Mouse (Mus musculus): ENCODE measurements at regions not wholly inside any gene's neighbourhood (a gene's known extent, or its start where the extent isn't known, plus 50 kb on each side); places are given as distances from the start of the nearest gene placed in this dataset.
A peak's percentile ranks its signal among the peaks of the same experiment; 100 is the strongest.

DNA sequence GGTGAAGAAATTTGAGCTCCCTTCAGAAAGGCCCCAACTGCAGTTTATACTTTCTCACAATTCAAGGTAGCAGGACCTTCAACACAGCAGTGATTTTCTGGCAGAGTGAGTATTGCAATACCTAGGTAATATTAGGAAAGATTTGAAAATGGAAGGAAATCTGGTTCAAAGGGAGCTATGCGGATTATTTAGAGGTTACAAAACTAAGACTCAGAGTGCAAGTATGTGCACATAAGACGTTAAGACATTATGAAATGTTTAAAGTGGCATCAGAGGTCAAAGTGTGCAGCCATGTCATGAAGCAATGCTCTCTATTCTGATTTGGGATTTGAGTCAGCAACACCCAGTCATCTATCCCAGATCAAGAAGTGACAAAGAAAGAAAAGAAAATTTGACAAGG lies 164.6 kb downstream of the Ptn start:
- no peaks in the 10 kb centered on the region for H3K9me3 ChIP-seq
- H3K27me3 ChIP-seq, result no peaks in the 10 kb centered on the region
- H3K36me3 ChIP-seq (replicated peaks), result no peaks in the 10 kb centered on the region
- no peak overlapping the region for H3K4me2 ChIP-seq
- peak overlapping the region; percentile 63 for H3K27ac ChIP-seq
- H3K4me3 ChIP-seq (replicated peaks), result no peak overlapping the region
- H3K9ac ChIP-seq, result no peak overlapping the region
- WGBS, result 32% methylated on average over 2 of the region's 2 CpGs
- ATAC-seq (ENCODE audit: low FRiP score), result peak; percentile 30
- H3K4me1 ChIP-seq, result peaks cover 14% of the 10 kb centered on the region

DNA sequence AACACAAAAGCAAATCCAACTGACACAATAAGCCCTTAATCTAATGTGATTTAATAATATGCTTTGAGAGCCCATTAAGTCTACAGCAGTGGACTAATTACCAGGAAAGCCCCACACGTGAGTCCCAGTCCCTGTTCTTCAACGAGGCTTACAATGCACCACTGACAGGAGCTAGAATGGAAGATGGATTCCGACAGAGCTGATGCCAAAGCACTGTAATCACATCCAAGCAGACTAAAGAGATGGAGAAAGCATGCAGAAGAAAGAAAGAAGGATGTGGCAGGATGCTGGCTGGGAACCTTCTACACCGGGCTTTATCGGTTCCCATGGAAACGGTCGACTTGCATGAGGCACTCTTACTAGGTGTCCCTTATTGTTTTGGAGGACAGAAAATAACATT lies 165.1 kb downstream of the Ptn start:
- H3K4me3 ChIP-seq (replicated peaks), result no peak overlapping the region
- H3K27ac ChIP-seq, result peak overlapping the region; percentile 63
- no peak overlapping the region for H3K4me2 ChIP-seq
- WGBS, result 14% methylated on average over 7 of the region's 7 CpGs
- H3K4me1 ChIP-seq, result peaks cover 14% of the 10 kb centered on the region
- no peaks in the 10 kb centered on the region for H3K36me3 ChIP-seq (replicated peaks)
- no peaks in the 10 kb centered on the region for H3K27me3 ChIP-seq
- H3K9me3 ChIP-seq, result no peaks in the 10 kb centered on the region
- peak; percentile 96 for ATAC-seq (ENCODE audit: low FRiP score)
- H3K9ac ChIP-seq, result no peak overlapping the region

DNA sequence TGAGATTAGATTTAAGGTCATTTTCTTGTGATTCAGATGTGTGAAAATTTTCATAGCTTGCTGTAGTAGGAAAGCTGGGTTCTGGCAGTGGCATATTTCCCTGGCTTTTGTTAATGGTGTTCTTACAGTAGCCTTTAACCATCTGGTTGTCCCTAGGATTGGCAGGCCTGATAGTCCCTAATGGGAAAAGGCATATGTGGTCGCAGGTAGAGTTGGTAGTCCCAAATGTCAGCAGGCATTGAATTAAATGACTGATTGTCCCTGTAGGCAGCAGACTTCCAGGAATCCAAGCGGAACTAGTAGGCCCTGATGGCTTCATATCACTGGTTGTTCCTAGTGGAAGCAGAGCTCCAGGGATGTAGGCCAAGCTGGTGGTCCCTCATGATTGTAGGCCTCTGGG lies 173.0 kb downstream of the Ptn start:
- 91% methylated on average over 2 of the region's 2 CpGs for WGBS
- H3K4me1 ChIP-seq, result no peaks in the 10 kb centered on the region

DNA sequence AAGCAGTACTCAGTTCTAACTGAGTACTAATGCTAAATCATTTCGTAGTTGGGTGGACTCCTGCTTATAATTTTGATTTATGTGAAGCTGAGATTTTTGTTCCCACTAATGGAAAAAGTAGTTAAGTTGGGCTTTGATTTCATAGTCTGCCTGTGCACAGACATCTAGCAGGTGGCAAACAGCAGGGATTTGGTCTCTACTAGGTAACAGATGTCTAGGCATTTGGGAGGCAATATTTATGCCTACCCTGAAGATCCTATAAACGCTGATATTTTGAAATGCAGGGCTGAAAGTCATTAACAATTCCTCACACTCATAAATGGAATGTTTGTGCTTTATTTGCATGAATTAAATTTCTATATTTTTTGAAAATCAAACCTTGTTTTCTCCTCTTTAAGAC lies 182.4 kb downstream of the Ptn start:
- WGBS, result 74% methylated on average over 2 of the region's 2 CpGs
- H3K27ac ChIP-seq, result no peak overlapping the region

More for the DNA sequence above, 173.0 kb downstream of the Ptn start:
- H3K36me3 ChIP-seq (replicated peaks), result no peaks in the 10 kb centered on the region
- H3K9me3 ChIP-seq, result no peaks in the 10 kb centered on the region
- H3K4me2 ChIP-seq, result no peak overlapping the region
- H3K4me3 ChIP-seq (replicated peaks), result no peak overlapping the region
- H3K9ac ChIP-seq, result no peak overlapping the region
- no peak overlapping the region for H3K27ac ChIP-seq
- no peak for ATAC-seq (ENCODE audit: low FRiP score)
- H3K27me3 ChIP-seq, result no peaks in the 10 kb centered on the region

DNA sequence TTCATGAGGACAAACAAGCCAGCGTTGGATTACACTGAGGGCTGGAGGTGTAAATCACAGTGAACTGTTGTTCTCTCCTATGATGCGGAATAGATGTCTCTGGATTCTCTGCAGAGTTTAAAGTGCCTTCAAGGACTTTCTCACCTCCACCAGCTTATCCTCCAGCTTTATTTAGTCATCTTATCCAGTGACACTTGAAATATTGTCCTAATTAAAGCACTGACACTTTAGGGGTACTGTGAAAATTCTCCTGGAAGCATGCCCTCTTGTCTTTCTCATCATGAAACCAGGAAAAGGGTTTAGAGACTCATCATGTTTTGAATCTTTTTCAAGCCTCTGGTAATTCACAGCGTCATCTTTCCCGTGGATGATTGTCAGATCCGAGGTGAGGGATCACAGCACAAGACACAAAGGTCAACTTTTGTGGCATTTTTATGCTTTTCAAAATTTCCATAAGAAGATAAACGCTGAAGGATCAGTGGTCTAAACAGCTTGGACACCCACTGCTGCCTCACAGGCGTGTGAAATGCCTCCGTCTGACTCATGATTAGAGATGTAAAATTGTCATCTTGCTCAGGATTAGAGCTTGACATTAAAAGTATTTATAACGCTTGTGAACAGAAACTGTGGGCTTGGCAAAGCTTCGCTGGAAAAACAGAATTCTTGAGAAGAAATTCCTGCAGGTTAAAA lies 201.6 kb downstream of the Ptn start:
- Histone ChIP-seq H3K27me3 (no peaks in the 10 kb centered on the region), H3K36me3 (replicated peaks) (no peaks in the 10 kb centered on the region), H3K9me3 (no peaks in the 10 kb centered on the region), H3K4me2 (no peak overlapping the region), H3K4me1 (no peaks in the 10 kb centered on the region), H3K4me3 (replicated peaks) (no peak overlapping the region), H3K9ac (no peak overlapping the region), H3K27ac (no peak overlapping the region)
- 63% methylated on average over 10 of the region's 10 CpGs for WGBS
- no peak for ATAC-seq (ENCODE audit: low FRiP score)

More for the DNA sequence above, 182.4 kb downstream of the Ptn start:
- H3K9ac ChIP-seq, result no peak overlapping the region
- no peaks in the 10 kb centered on the region for H3K4me1 ChIP-seq
- no peak overlapping the region for H3K4me3 ChIP-seq (replicated peaks)
- no peak for ATAC-seq (ENCODE audit: low FRiP score)
- no peaks in the 10 kb centered on the region for H3K27me3 ChIP-seq
- H3K4me2 ChIP-seq, result no peak overlapping the region
- no peaks in the 10 kb centered on the region for H3K9me3 ChIP-seq
- no peaks in the 10 kb centered on the region for H3K36me3 ChIP-seq (replicated peaks)

DNA sequence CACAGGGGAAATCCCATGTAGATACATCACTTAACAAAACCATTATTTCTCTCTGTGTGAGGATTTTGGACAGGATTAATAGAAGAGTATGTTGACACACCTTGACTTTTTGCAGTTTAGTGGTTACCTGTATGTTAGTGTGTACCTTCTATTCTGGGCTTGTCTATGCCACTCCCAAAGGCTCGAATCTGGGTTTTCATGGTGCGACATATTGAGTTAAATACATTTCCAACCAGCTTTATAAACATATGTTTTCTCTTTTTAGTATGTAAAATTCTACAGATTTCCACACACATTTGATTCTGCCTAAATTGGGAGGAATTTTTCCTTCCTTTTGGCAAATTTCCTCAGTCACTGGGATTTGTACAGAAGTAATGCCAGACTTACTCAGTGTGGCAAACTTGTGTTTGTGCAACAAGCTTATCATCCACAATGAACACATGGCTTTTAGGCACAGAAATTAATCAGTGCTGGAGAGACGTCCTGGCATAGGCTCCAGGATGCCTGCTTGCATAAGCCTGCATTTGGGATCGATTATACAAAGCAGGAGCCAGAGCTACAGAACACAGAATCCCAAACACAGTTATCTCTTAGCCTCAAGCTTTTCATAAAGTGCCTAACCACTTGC lies 204.3 kb downstream of the Ptn start:
- no peak for ATAC-seq (ENCODE audit: low FRiP score)
- H3K9me3 ChIP-seq, result no peaks in the 10 kb centered on the region
- H3K4me1 ChIP-seq, result no peaks in the 10 kb centered on the region
- no peak overlapping the region for H3K4me2 ChIP-seq
- no peak overlapping the region for H3K4me3 ChIP-seq (replicated peaks)
- no peaks in the 10 kb centered on the region for H3K27me3 ChIP-seq
- WGBS, result 77% methylated on average over 4 of the region's 4 CpGs
- H3K27ac ChIP-seq, result no peak overlapping the region
- no peaks in the 10 kb centered on the region for H3K36me3 ChIP-seq (replicated peaks)
- H3K9ac ChIP-seq, result no peak overlapping the region

DNA sequence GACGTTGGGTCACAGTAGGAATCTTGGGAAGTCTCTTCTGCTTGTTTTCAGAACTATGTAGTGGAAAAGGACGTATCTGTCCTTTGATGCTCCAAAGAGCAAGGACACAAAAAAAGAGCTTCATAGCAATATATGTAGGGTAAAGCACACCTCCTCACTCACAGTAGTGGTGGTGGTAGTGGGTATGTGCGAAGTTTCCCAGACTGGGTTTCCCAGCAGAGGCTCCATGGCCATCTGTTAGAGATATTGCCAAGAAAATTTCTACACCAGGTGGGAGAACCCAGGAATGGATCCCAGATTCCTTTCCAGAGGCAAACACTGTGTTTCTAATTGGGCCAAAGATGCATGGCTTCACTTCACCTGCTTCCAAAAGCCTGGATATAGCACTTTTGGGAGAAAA lies 205.2 kb downstream of the Ptn start:
- Histone ChIP-seq H3K4me2 (no peak overlapping the region), H3K4me3 (replicated peaks) (no peak overlapping the region), H3K27me3 (no peaks in the 10 kb centered on the region), H3K9ac (no peak overlapping the region), H3K9me3 (no peaks in the 10 kb centered on the region), H3K4me1 (no peaks in the 10 kb centered on the region), H3K36me3 (replicated peaks) (no peaks in the 10 kb centered on the region), H3K27ac (no peak overlapping the region)
- ATAC-seq (ENCODE audit: low FRiP score), result no peak
- WGBS, result 80% methylated on average over 3 of the region's 3 CpGs

DNA sequence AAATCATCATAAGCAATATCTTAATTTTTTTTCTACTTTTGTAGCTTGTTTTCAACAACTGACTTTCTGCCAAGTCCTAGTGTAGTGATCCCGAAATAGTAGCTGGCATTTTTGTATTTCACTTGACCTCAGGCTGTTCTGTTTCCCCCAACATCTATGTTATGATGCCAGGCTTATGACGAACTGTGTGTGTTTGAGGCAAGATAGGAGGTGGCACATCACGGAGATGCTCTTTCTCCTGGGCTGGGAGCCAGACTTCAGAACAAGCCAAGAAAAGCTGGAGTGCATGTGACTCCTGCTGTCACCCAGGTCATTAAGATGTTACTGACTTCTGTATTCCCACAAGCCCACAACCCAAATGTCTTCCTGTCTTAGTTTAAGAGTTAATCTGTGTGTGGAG lies 208.7 kb downstream of the Chrm2 start:
- Histone ChIP-seq H3K4me1 (no peaks in the 10 kb centered on the region), H3K27ac (no peak overlapping the region)
- 81% methylated on average over 3 of the region's 3 CpGs for WGBS

DNA sequence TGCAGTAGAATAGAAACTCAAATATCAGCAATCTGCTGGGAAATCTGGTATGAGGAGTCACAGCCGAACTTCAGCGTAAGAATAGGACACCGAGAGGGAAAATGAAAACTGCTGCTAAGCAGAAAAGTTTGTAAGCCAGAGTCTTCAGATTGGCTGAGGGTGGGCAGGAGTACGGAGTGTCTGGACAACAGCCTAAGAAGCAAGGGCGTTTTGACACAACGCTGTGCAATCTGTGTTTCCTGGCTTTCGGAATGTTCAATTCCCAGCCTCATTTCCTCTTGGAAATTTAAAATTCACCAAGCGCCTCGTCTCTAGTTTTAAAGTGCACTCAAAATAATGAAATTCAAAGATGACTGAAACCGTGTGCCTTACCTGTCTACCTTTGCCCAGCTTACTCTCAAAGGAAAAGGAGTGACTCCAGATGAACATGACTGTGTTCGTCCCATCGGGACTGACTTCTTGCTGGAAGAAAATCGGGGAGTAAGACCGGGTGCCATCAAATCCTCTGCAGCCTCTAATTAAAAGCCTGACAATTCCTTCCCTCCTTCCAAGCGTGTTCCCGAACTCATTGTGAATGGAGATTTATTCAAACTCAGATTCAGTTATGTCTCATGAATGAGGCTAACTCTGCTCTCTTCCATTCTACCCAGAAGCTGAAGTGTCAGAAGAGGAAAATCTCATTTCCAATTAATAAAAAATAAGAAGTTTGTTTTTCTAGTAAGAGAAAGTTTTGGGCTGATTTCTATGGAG lies 203.2 kb downstream of the Chrm2 start:
- 0 out of 2 replicates have a peak, but pooled peaks cover 3% of the 10 kb centered on the region for H3K4me1 ChIP-seq
- H3K27me3 ChIP-seq, result no peaks in the 10 kb centered on the region
- 73% methylated on average over 16 of the region's 16 CpGs for WGBS
- no peak overlapping the region for H3K27ac ChIP-seq
- no peak for ATAC-seq (ENCODE audit: low FRiP score)
- no peak overlapping the region for H3K4me2 ChIP-seq
- no peaks in the 10 kb centered on the region for H3K9me3 ChIP-seq
- no peak overlapping the region for H3K9ac ChIP-seq
- no peak overlapping the region for H3K4me3 ChIP-seq (replicated peaks)
- no peaks in the 10 kb centered on the region for H3K36me3 ChIP-seq (replicated peaks)

More for the DNA sequence above, 208.7 kb downstream of the Chrm2 start:
- Histone ChIP-seq H3K27me3 (no peaks in the 10 kb centered on the region), H3K9ac (no peak overlapping the region), H3K4me3 (replicated peaks) (no peak overlapping the region), H3K4me2 (no peak overlapping the region), H3K9me3 (no peaks in the 10 kb centered on the region), H3K36me3 (replicated peaks) (no peaks in the 10 kb centered on the region)
- ATAC-seq (ENCODE audit: low FRiP score), result no peak

DNA sequence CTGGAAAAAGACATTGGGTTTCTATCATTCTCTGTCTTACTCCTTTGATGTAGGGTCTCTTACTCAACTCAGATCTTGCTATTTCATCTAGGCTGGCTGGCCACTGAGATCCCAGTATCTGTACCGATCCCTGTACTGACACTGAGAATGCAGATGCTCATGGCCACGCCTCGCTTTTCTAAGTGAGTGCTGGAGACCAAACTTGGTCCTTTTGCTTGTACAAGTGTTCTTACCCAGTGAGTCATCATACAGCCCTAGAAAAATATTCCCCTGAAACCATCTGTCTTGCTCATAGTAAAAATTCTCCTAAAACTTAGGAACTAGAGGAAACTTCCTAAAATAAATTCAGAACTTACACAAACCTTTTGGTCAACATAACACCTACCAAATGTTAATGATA lies 193.2 kb downstream of the Chrm2 start:
- Histone ChIP-seq H3K36me3 (replicated peaks) (no peaks in the 10 kb centered on the region), H3K9me3 (no peaks in the 10 kb centered on the region), H3K4me1 (peaks cover 4% of the 10 kb centered on the region; the same call in 1 of the 2 replicates), H3K4me3 (replicated peaks) (no peak overlapping the region), H3K4me2 (no peak overlapping the region), H3K27ac (no peak overlapping the region), H3K9ac (no peak overlapping the region), H3K27me3 (no peaks in the 10 kb centered on the region)
- ATAC-seq (ENCODE audit: low FRiP score), result no peak
- 95% methylated on average over 3 of the region's 3 CpGs for WGBS
